Mouse (Mus musculus) frontal cortex, postnatal 14 days (tissue): Measurements from ENCODE around the gene Pum1.
A peak's percentile ranks its signal among the peaks of the same experiment; 100 is the strongest.

Experiments used
- DNase-seq, 2 experiments: peaks; one replicate each; pipeline ENCODE4 v3.0.0; 2022; ENCODE audit warnings: low spot score in 2 of 2

The Pum1 gene

DNA sequence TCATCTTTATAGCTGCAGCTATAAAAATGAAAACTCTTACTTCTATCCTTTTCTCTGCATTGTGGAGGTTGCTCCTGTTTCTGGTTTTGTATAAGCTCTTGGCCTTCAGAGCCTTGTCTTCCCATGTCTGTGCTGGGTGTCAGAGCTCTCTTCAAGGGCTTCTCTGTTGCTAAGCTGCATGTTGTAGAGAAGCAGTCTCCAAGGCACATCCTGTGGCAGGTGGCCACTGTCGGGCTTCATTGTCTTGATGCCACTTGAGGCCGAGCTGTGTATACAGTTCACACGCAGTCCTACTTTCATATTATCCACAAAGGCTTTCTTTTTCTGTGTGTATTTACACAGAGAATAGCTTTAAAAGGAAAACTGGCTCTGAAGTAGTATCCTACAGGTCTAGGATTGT is 63.0 kb downstream of the Pum1 start:
- no peak for DNase-seq

DNA sequence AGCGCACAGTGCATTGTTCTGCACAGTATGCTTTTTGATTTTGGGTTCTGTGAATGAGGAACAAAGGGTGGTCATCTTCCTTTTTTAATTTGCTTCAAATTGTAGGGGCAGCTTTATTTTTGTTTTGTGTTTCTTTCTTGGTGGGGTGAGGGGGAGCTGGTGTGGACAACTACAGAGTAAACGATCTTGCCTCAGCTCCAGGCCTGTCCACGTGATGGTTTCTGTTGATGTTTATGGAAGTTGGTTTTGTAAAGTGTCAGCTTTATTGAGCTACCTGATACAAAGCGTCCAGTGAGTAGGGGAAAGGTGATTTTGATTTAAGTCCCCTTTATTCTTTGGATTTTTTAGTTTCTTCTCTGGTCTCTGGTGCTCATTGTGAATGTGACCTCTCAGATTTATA is 72.8 kb downstream of the Pum1 start:
- no peak for DNase-seq

DNA sequence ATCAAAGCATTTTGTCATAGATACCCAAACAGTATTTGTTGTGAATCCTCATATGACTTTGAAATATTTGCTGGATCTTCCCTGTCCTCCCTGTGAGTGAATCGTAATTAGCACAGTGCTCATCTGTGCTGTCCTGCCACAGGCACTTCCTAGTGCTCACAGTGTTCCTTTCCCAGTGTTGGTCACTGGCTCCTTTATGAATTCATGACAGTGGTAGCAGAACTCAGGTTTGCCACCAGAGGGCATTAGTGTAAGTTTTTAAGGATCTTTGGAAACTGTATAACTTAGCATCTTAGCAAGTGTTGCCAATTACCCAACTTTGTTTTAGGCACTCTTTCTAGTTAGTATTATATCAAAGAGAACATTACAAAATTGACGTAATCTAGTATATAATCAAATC is 75.4 kb downstream of the Pum1 start:
- peak in 1 of 2 experiments; percentile 62 for DNase-seq

DNA sequence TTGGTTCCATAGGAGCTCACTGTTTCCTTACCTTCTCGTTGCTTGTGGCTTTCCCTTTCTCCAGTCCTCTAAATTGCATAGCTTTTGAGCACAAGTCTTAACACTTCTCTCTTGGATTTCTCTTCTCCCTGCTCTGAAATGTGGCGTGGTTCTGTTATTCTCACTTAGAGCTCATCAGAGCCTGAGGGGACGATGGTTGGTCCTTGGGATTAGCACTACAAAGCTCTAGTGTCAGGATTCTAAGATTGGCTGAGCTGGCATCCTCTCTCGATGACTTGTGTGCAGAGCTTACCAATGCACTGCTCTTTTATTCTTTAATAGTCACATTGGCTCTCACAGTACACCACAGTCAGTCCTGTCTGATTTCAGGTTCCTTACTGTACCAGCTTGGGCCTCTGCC is 80.9 kb downstream of the Pum1 start:
- DNase-seq = no peak

DNA sequence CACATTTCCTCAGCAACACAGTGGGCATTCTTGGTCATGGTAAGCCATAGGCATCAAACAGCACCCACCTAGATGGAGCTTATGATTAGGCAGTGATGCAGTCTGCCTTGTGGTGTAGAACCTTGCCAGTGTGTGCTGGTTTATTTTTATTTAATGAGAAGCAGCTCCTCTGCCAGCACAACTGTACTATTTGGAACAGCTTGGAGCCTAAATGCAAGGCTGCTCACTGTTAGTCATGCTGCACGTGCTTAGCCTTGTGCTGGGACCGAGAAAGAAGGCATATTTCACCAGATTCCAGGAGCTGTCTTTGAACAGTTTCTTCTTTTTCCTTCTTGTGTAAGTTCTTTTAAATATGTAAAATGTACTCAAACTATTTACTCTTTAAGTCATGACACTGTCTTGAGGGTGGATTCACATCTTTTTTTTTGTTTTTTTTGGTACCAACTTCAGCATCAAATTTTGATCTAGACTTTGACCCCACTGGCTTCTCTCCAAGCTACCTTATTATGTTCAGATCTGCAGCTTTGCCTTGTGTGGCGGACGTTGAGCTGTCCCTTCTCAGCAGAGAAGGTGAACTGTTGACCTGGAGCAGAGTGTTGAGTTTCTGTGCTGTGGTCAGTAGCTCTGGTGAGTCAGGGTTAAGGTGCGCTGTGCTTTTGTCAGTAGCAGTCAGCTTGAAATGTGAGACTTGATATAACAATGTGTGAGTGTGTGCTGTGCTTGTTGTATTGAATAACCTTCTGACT is 82.6 kb downstream of the Pum1 start:
- peak; percentile 46 to 68 for DNase-seq

DNA sequence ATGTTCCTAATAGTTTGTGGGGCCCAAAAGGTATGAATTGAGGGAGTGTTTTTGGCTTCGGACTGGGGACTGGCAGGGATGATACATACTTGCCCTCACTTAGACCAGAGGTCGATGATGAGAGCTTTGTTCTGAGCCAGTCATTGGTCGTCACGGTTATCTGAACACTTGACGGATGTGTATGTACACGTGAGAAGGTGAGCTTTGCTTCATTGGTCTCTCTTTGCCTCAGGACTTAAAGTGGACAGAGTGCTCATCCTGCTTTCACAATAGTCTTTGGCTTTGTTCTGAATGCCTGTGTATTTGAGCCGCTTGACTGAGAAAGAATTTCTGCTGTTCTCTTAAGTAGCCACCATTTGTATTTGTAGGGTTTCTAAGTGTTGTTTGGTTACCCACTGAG is 86.4 kb downstream of the Pum1 start:
- no peak for DNase-seq

DNA sequence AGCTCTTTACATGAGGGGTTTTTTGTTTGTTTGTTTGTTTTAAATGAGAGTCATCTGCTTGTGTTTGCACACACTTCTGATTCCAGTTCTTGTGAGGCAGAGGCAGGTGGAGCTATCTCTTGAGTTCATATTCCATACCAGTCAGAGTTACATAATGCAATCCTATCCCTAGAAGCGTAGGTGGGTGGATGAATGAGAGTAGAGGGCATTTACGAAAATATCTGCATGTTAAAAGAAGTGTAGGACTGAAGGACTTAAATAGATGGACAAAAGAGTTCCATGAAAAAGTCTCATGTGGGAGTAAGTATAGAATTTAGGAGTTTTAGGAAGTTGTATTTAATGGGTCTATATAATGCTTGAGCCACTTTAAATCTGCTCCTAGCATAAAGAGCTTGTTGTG is 88.8 kb downstream of the Pum1 start:
- no peak for DNase-seq

DNA sequence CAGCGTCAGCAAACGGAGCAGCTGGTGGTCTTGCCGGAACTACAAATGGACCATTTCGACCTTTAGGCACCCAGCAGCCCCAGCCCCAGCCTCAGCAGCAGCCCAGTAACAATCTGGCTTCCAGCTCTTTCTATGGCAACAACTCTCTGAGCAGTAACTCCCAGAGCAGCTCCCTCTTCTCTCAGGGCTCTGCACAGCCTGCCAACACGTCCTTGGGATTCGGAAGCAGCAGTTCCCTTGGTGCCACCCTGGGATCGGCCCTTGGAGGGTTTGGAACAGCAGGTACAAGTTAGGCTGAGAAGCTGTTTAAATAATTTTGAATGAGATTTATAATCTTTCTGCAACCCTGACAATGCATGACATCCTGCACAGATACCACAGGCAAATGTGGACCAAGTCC is 89.5 kb downstream of the Pum1 start:
- no peak for DNase-seq

DNA sequence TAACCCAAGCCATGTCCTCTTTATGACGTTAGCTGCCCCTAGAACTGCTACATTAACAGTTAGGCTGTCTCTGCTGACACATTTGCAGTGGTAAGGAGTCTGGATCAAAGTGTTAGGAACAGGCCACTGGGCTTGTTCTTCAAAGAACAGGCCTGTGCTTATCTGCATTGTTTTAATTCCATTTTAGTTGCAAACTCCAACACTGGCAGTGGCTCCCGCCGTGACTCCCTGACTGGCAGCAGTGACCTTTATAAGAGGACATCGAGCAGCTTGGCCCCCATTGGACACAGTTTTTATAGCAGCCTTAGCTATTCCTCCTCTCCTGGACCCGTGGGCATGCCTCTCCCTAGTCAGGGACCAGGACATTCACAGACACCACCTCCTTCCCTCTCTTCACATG is 90.6 kb downstream of the Pum1 start:
- no peak for DNase-seq

DNA sequence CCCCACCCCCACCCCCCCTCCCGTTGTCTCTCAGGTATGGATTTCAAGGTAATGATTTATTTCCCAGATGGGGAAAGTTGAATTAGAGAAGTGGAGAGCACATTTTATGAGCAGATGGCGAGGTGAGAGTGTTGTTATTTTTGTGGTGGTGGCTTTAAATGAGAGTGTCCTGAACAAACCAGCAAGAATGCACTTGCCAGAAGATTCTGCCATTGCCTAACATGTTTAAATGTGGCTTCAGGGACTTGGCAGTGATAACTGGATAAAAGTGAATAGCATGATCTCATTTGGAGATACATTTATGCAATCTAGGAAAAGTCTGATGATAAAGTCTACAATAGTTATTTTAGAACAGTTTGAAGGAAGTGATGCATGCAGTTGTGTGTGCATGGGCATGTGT is 91.7 kb downstream of the Pum1 start:
- DNase-seq = no peak

DNA sequence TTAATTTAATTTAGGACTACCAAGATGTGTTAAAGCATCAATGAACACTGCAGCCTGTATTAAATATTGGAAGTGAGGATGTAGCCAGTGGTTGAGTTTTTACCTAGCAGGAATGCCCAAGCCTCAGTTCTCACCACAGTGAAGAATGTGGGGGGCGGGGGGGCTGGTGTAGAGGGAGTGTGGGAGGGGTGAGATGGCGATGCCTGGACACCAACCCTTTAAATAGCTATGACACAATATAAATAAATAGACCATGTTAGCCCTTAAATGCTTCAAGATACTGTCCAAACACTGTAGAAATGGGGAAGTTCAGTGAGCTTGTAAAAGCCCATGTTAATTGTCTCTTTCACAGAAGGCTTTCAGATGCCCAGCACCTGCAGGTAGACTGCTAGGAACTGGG is 96.8 kb downstream of the Pum1 start:
- no peak for DNase-seq

DNA sequence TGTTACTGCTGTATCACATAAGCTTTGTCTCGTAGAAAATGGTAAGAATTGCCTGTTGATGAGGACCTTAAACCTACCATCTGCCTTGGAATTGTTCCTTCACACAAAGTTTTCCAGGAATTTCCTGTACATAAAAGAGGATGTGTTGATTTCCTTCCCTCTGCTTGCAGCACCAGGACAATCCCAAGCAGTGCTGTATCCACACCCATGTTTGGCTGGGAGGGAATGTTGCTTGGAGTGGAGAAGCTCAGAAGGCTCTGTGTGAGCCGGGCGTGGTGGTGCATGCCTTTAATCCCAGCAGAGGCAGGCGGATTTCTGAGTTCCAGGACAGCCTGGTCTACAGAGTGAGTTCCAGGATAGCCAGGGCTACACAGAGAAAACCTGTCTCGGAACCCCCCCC is 98.7 kb downstream of the Pum1 start:
- DNase-seq = no peak

DNA sequence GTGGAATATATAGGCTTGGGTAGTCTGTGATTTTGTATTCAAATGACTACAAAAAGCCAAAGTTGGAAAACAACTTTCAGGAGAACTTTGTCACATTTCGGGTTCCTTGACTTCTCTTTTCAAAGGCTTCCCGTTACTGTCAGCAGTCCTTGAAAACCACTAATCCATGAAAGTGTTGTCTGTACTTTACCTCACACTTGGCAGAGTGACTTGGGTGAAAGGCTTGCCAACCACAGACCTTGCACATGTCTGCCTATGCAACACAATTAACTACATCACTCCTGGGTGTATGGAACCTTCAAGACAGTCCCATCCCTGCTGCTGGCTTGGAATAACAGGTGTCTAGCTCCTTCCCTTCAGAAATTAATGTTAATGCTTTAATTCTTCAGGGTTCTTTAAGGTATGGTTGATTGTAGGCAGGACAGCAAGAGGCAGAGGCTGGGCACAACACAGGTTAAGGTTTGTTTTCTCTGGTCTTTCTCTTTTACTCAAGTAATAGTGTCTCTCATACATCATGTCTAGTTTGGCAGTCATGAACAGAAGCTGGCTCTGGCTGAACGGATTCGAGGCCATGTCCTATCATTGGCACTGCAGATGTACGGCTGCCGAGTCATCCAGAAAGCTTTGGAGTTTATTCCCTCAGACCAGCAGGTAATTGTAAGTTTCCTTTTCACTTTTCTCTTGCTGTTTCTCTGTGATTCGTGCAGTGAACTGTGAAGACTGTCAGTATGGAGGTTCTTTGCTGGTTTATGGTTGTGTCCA is 102.5 kb downstream of the Pum1 start:
- DNase-seq = no peak

DNA sequence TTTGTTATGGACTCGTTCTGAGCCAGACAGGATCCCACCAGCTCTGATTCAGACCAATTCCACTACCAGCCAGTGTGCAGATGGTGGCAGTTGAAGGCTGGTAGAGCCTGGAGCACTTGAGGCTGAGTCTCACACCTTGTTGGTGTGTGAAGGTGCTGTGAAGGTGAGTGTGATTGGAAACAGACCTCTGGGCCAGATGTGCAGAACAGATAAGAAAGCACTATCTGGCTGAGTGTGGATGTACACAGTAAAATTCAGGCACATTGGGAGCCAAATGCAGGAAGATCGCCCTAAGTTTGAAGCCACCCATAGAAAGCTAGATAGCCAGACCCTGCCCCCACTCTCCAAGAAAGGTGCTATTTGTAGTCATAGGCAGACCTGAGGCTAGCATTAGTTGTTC is 103.3 kb downstream of the Pum1 start:
- DNase-seq = no peak

DNA sequence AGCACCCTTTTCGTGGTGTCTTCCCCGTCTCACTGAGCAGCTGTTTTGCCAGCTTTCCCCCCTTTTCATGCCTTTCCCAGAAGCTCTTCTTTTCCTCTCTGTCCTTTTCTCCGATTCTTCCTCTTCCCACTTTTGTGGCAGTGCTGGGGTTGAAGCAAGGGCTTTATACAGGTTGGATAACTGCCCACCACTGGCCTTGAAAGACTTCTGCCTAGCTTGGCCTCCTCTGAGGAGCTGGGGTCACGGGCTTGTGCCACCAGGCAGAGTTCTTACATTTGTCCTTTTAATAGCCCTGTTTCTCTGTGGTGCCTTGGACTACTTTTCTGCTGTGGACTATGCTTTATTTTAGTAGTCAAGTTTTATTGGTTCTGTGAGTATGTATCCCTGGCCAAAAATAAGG is 103.8 kb downstream of the Pum1 start:
- DNase-seq = no peak

DNA sequence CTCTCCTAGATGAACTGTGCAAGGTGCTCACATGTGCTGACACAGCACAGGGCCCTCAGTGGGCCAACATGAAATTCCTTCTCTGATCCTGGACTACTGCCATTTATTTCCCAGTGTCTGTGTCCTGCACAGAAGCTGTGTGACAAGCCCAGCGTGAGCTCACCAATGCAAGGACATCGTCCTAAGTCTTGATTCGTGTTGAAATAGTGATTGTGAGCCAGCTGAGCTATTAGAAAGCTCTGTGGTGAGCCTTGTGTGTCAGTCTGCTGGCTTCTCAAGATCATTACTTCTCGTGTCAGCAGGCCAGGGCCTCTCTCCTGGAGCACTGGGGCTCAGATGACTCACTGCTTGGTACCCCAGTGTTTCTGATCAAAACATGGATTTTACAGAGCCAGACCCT is 110.8 kb downstream of the Pum1 start:
- no peak for DNase-seq

DNA sequence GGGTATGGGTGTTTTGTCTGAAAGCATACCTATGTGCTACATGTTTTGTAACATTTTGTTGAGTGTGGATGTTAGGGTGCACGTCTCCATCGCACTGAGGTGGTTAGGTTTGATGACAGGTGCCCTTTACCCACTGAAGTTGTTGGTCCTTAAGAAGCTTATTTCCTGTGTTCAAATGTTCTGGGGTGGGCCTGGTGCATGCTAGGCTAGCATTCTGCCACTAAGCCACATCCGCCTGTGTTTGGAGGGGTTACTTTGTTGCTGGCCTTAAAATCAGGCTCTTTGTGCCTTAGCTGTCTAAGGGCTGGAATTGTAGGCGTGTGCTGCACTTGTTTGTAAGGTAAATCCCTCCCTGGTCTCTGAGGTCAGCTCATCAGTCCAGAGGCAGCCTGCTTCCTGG is 111.7 kb downstream of the Pum1 start:
- DNase-seq = no peak

DNA sequence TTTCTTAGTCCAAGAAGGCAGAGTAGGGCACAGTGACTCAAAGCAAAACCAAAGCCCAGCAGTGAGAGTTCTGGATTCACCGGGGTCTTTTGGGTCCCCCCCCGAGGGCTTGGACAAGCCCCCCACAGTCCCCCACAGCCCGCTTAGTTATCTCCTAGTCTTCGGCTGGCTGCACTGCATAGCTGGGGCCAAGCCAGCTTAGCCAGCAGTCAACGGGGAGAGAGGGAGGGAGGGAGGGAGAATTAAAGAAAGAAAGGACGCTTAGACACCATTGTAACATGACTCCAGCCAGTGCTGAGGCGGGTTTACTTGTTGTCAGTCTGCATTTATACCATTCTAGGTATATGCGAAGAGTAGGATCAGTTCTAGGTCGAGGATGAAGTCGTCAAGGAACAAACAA is 114.5 kb downstream of the Pum1 start:
- no peak for DNase-seq

DNA sequence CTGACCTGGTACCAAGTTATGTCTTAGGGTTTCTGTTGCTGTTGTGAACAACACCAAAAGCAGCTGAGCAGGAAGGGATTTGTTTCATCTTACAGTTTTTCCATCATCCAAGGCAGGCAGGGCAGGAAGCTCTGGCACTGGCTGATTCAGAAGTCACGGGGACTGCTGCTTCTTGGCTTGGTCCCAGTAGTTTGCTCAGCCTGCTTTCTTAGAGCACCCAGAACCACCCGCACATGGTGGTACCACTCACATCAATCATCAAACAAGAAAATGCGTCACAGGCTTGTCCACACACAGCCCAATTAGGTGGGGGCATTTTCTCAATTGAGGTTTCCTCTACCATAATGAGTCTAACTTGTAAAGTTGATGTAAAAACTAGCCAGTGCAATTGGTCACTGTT is 115.9 kb downstream of the Pum1 start:
- no peak for DNase-seq

DNA sequence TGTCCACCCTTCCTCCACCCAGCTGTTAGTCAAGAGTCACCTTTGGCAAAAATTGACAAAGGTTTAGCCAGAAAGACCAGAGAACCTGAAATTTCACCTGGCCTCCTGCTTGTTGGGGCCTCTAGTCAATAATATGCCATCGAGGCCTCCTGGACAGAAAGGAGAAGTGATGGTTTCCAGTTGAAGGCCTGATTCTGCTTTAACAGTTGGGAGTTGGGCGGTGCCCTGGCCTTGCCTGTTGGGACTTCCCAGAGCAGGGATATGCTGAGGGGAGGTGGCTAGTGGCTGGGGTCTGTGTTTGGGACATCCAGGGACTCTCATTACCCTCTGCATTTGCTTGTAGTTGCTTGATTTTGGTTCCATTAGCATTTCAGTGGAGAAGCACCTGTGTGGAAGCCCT is 119.4 kb downstream of the Pum1 start:
- DNase-seq = no peak

DNA sequence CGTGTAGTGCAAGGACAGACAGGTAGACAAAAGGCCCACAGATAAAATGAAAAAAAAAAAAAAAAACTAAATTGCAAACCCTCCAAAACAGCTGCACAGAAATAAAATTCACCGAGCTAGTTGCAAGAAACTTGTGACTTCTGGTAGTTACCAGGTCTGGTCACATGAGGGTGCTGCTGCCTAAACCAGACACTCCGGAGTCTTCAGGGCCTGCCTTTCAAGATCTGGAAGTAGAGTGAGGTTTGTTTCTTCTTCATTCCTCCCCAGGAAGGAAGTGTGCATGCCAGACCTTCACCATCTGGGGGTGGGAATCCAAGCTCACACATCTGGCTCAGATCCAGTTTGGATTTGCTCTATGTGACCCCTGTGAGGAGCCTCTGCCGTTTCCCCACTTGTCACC is 121.6 kb downstream of the Pum1 start:
- DNase-seq = peak in 1 of 2 experiments; percentile 54

DNA sequence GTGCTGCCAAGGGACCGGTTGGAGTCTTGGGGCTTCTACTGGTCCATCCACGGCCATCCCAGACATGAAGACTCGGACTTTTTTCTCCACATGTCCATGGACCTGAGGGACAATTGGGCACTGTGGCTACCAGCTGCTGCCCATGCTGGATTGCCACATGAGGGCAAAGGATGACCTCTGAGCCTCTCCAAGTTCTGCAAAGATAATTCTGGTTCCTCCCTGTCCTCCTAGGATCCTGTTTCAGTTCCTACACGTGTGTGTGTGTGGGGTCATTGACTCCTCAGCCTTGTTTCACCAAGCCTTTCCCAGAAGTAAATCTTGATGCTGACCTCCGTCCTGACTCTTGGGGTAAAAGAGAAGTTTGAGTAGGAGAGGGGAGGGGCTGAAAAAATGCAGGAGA is 124.4 kb downstream of the Pum1 start:
- no peak for DNase-seq

DNA sequence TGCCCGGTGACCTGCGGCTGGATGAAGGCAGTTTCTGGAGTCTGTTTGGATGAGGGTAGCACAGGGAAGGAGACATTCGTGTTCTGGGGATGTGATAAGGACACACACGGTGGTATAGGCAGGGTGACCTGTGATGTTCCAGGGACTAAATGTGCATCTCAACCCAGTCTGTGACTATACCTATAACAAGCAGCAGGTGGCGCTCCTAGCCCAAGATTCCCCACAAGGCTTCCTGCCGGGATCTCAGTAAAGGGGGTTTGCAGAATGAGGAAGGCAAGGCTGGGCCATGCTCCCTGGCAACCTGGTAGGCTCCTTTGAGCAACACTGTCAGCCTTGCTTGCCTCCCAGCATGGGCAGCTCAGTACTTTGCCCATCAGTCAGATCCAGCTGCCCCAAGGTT is 127.1 kb downstream of the Pum1 start:
- peak; percentile 75 to 89 for DNase-seq
